Comparison of ENCODE assay signal across 7 mouse cellular contexts in genomic region chr19:7235461-7235860, GRCm38 (mm10).
"Had no signal": no experiment of that assay in that cellular context is flagged by ENCODE, and none has a peak within 500 bp of the region (broad histone marks: within the 10 kb centered on the region; RNA-seq: fewer than 3 reads in every experiment).

No protein-coding gene starts in this region.

- H3K9me3 ChIP-seq: liver, embryonic 15.5 days; lung, embryonic 15.5 days; midbrain, embryonic 10.5 days; midbrain, embryonic 12.5 days; midbrain, embryonic 15.5 days had no signal

- H3K4me2 ChIP-seq: liver, embryonic 15.5 days; lung, embryonic 15.5 days; midbrain, embryonic 12.5 days; midbrain, embryonic 15.5 days had no signal

- H3K4me3 ChIP-seq: liver, embryonic 15.5 days; lung, embryonic 15.5 days; midbrain, embryonic 10.5 days; midbrain, embryonic 12.5 days; midbrain, embryonic 15.5 days; myocyte had no signal

- H3K9ac ChIP-seq: liver, embryonic 15.5 days; liver, postnatal 0 days; lung, embryonic 15.5 days; midbrain, embryonic 12.5 days; midbrain, embryonic 15.5 days had no signal

- H3K27ac ChIP-seq: liver, embryonic 15.5 days; lung, embryonic 15.5 days; midbrain, embryonic 10.5 days; midbrain, embryonic 12.5 days; midbrain, embryonic 15.5 days had no signal

- H3K27me3 ChIP-seq: liver, embryonic 15.5 days; lung, embryonic 15.5 days; midbrain, embryonic 12.5 days; midbrain, embryonic 15.5 days had no signal
